Mouse (Mus musculus): ENCODE results near the gene Rhox12.

Gene Rhox12

DNA sequence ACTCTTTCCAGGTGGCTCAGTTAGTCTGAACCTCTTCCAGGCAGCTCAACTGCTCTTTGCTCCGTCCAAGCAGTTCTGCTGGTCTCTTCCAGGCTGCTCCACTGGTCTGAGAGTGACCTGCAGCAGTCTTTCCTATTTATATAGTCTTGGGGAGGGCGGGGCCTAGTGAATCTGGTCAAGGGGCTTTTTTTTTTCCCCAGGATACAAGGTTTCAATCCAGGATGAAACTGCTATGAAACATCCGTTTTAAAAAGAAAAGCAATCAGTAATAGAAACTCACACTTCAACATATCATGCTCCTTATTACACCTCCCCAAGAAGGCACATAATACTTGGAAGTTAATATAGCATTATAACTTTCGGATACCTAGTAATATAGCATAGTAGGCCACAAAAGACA lies at the start of gene Rhox12:
TSS of gene Rhox12 (minus strand) at position 101 of the 400 bp plus-strand sequence.
- DNase-seq = no peak

DNA sequence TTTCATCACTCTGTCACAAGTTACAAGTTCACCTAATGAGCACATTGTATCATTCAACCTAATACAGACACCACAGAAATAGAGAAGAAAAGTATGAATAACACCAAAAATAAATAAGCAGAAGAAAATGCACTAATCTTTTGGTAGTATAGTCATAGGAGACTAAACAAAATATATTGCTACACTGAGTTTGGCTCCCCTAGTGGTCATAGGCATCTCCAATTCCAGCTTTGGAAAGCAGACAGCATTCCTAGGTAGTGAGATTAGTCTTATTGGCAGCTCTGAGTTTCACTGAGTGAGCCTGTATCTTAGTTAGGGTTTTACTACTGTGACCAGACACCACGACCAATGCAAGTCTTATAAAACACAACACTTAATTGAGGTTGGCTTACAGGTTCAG lies 48.4 kb upstream of the Rhox12 start:
- DNase-seq = no peak

DNA sequence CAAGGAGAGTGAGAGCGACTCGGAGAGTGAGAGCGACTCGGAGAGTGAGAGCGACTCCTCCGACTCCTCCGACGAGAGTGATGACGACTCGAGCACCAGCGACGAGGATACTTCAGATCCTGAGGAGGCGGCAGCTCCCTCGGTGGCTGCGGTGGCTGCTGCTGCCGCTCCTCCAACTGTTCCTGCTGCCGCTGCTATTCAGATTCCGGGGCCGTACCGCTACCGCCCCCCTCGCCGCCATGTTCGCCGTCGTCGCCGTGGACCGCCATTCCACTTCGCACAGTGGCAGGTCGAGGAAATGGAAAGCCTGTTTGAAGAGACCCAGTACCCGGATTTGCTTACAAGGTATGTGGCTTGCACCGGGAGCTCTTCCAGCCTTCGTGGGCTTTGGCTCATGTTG lies 10.8 kb upstream of the Rhox12 start:
- DNase-seq = no peak

DNA sequence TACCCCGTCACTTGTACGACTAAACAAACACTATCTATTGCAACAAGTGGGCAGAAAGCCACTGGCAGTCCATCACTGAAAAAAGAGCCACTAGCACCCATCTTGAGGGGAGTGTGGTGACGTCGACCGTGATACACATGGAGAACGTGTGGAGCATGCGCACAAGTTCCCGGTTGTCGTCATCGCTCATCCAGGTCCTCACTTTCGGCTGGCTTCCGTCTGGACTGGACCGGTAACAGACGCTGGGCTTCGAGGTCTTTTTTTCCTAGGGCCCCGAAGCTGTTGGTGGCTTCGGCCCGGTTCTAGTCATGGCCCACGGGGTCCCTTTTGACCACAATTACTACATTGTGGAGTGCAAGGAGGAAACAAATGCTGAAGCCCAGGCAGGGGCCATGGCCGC lies 10.3 kb upstream of the Rhox12 start, which contains the start of gene Rhox13:
TSS of gene Rhox13 (plus strand) at position 238 of the 400 bp plus-strand sequence.
- DNase-seq = no peak

DNA sequence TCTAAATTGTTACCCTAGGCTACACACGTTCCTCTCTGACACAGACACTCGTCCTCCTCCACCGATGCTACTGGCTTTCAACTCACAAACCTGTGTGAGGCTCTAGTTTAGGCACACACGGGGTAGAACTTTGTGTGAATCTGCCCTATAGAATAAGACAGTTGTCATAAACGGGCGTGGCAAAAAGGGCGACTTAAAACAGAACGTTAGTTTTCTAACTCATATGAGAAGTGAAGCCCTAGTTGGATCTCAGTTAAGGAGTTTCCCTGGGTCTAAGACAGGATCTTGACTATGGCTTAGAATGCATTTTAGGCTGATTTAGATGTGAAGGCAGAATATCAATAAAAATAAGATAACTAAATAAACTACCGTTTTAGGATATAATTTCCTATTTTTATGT lies 25.7 kb downstream of the Rhox12 start, which contains the start of gene Rhox11:
TSS of gene Rhox11 (minus strand) at position 101 of the 400 bp plus-strand sequence.
- DNase-seq = no peak

DNA sequence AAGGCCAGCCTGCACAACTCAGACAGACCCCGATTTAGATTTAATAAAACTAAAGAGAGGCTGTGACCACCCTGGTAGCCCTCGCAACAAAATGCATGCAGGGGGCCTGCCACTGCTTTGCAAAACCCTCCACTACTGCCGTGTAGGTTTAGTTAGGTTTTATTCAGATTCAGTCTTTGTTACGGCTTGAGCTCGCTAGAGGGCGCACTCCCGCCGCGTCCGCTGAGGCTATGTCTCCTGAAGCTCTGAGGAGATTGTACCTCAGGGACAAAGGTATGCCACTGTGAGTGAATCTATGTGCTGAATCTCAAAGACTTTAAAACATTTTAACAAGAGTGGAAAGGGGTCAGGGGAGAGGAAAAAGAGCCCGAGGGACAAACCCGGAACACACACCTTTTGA lies 26.5 kb downstream of the Rhox12 start:
- peak; percentile 46 for DNase-seq

DNA sequence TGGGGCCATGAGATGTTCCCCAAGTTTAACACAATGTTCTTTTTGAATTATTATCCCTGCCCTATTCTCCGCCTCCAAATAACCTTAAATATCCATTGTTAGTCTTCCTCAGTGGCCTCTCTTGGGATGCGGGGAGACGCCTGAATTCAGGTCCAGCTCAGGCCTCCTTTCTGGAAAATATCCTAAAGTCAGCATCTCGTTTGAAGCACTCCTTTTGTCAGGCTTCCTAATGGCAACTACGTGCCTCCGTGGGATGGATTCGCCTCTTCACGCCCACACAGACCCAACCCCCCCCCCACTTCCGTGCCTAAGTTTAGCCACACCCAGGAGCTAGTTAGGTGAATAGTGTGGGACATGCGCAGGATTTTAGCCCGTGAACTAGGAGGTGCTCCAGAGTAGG lies 44.5 kb downstream of the Rhox12 start, which contains the start of gene Rhox10:
TSS of gene Rhox10 (plus strand) at position 301 of the 400 bp plus-strand sequence.
- DNase-seq = no peak

DNA sequence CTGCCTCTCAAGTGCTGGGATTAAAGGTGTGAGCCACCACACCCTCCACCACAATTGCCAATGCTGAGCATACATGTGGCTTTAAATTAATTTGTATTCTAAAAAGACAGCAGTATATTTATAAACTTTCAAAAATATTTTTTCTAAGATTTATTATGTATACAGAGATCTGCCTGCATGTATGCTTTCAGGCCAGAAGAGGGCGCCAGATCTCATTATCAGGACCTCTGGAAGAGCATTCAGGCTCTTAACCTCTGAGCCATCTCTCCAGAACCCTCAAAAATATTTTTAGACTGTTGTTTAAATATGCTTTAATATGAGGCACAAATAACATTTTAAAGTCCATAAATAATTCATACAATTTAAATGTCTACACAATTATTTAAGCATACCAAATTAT lies 49.2 kb downstream of the Rhox12 start:
- DNase-seq = peak; percentile 2
